Mouse (Mus musculus) heart, adult 8-10 months (tissue): ENCODE results near the gene Pecam1. TPM values are rescaled to one million over a fixed set of nuclear protein-coding genes. Genes with fewer than 3 reads are reported as not detected.
"Not testable (repeated sequence)": the region's sequence is repeated elsewhere in the genome, so short reads cannot be mapped to it uniquely, and the experiment has no call there.

Source experiments
- DNase-seq: peaks from one replicate; pipeline ENCODE4 v3.0.0; 2022; ENCODE audit warnings: low spot score
- total RNA-seq, 4 experiments: library from RNA; stranded (reverse); gene quantifications; 2 replicates each; pipeline ENCODE4 v1.2.4; 2022

Gene Pecam1
- total RNA-seq, 4 experiments from 2014 or later = 97.3 to 119 (median 109) TPM

DNA sequence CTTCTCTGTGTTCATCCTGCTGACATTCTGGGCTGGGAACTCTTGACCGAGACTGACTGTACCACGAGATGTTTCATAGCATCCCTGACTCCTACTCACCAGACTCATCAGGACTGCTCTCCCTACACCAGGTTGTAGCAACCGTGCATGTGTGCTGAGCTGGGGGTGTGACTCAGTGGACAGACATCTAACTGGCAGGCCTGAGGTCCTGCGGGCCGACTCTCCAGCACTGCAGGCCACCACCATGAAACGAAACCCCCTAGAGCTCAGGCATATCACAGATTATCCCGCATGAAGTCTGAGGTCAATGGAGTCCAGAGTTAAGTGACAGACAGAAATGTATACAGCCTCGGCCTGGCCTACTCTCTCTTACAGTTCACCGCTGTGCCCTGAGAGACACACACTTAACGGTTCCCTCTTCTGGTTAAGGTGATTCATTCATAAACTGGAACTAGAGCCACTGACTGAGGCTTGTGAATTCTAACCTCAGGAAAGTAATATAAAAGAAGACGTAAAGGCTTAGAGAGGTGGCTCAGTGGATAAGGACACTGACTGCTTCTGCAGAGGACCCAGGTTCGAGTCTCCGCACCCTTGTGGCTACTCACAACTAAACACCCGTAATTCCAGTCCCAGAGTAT lies 83.8 kb downstream of the Pecam1 start:
- no peak for DNase-seq

DNA sequence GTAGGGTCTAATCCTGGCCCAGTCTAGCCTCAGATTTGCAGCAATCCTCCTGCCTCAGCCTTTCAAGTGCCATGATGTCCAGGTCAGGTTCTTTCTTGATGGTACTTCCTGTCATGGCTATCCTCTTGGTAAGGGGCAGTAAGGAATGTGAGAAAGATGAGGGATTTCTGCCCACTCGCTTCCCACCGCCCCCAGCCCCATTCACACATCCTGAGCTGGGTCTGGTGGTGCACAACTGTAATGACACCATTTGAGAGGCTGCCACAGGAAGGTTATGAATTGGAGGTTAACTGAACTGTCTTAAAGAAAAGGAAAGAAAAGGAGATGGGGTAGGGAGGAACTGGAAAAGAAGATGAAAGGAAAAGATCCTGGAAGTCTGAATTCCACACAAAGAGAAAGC lies 84.6 kb downstream of the Pecam1 start:
- DNase-seq = no peak

DNA sequence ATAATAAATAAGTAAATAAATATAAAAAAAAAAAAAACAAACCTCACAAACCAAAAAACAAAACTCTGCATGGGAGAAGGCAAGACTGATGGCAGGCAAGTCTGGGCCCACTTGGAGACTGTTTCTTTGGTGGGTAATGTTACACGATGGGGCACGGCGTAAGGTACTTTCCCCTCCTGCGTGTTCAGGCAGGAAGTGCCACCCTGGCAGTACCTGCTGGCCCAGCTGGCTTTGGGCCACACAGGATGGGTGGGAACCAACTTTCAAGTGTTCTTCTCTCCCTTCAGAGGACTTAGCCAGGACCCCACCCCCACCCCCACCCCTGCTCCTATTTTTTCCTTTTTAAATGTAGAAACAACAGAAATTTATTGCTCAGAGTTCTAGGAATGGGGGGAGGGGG lies 85.1 kb downstream of the Pecam1 start:
- no peak for DNase-seq

DNA sequence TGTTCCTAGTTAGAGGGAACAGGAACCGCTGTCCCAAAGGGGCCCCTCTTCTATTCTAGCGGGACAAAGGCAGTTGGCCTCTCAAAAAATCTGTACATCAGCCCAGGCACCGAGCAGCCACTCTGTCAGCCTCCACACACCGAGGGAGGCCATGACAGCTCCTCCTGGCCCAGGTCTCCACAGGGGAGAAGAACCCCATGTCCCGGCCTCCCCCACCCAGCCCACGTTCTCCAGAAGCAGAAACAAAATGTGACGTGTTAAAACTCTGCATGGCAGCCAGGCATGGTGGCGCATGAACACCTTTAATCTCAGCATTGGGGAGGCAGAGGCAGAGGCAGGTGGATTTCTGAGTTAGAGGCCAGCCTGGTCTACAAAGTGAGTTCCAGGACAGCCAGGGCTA lies 85.7 kb downstream of the Pecam1 start:
- DNase-seq = no peak

DNA sequence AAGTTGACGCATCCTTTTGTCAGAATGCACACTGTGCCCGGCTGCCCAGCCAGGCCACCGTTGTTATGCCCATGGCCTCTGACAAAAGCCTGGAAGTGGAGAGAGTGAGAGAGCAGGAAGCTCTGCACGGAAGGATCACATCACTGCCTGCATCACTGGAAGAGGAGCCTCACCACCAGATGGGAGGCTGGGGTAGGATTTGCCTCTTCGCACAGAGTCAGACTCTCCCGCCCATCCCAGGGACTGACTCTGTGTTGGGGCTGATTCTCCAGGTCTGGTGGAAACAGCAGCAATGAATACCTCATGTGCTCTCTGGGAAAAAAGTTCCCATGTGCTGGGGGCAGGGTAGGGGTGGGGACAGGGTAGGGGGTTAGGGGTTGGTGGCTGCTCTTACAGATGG lies 86.6 kb downstream of the Pecam1 start:
- no peak for DNase-seq

DNA sequence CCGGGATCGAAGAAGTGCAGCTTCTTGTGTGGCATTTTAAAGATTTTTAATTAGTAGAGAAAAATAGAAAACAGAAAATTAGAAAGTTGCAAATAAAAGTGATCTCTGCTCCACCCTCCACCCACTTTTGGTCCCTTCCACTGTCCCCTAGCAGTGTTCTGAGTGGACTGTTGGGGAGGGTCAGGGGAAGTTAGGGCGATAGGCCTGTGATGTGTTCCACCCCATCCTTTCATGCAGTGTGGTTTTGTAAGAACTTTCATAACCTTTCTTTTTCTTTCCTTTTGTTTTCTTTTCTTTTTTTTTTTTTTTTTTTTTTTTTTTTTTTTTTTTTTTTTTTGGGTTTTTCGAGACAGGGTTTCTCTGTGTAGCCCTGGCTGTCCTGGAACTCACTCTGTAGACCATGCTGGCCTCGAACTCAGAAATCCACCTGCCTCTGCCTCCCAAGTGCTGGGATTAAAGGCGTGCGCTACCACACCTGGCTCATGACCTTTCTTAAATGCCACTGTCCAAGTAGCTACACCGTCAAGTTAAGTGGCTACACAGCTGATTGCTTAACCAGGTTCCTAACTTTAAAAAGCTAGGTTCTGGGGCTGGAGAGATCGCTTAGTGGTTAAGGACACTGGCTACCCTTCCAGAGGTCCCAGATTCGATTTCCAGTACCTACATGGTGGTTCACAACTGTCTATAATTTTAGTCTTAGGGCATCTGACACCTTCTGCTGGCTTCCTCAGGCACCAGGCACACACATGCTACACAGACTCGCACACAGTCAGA lies 87.6 kb downstream of the Pecam1 start:
- no peak for DNase-seq

DNA sequence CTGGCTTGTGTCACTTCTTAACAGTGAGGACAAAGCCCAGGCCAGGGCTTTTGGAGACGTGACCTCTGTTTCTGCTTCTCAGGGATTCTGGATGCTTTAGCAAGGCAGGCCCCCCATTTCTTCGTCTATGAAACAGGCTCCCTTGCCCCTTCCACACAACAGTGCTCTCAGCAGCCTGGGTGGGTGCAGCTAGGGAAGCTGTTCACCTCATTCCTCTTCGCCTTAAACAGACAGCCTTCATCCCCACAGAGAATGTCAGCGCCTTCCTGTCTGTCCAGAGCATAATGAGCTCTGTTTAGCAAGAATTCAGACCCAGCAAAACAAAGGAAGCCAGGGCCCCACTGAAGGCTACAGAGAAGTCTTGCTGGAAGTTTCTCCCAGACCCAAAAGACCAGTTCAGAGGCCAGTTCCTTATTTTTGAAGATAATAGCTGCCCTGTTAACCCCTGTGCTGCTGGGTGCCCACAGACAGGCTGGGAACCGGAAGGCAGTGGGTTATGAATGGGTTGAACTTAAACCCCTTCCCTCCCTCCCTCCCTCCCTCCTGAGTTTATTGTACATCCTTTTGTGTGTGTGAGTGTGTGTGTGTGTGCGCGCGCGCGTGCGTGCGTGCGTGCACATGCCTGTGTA lies 89.9 kb downstream of the Pecam1 start:
- peak; percentile 72 for DNase-seq

DNA sequence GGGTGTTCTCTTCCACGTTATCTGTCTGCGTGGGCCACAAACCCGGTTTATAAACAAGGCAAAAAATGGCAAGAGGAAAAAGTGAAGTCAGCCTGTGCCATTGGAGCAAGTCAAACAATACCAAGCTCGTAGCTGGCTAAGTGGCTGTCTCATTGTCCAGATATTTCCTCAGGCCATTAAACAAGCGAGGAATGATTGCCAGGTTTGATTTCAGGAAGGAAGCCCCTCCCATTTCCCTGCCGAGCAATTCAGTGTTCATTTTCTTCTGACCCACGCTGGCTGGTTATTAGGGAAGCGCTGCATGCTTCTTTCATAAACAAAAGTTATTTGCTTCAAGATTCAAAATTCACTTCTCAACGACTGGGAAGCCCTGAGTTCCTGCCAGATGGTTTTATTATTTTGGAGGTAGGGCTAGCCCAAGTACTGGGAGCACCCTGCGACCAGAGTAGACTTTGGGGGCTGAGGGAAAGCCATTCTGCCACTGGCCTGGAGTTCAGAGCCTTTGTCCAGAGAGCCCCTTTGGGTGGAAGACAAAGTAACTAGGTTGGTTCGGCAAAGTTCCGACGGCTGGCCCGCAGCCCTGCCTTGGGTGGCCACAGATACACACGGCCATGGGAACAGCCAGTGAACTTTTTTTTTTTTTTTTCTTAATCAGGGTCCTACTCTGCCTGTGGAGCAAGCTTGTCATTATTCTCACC lies 90.7 kb downstream of the Pecam1 start:
- DNase-seq = peak; percentile 92

DNA sequence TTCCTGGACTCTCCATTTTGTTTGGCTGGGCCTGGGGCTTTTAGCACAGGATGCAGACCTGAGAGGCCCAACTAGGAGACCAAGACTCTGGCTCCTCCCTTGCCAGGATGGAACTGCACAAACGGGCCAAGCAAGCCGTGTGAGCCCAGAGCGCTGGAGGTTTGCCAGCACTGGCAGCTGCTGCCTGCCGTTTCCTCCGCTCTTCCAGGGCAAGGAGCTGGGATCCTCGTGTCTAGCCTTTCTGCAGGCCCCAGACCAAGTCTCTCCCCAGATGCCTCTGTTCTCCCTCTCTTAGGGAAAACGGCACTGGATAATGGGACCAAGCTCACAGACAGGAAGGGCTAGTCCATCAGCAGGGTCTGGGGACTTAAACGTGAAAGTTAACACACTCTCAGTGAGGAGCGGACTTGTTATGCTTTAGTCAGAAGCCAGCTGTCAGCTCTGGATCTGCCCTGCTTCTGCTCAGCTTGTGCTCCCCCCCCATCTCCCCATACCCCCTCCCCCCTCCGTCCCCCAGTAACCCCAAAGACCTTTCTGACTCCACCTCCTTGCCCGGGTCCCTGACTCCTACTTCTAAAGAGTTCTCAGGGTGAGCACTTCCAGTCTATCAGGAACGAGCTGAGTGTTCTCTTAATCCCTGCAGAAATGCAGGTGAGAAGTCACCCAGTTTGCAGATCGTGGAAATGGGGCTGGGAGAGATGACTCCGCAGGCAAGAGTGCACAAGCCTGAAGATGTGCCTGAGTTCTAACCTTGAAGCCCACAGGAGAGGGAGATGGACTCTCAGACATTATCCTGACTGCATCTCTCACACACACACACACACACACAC lies 92.2 kb downstream of the Pecam1 start:
- DNase-seq = peak; percentile 78

DNA sequence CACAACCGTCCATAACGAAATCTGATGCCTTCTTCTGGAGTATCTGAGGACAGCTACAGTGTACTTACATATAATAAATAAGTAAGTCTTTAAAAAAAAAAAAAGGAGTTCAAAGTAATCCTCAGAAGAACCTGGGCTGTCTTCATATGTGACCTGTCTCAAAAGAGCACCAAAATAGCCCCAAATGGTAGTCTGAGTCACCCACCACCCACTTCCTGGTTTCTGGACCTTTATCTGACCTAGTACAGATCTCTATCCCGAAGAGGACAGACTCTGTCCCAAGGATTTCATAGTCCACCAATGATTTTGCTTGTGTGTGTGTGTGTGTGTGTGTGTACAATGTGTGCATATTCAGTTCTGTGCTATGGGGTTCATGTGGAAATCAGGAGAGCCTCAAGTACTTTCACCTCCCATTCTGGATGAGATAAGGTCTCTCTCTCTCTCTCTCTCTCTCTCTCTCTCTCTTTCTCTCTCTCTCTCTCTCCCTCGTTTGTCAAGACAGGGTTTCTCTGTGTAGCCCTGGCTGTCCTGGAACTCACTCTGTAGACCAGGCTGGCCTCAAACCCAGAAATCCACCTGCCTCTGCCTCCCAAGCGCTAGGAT lies 93.4 kb downstream of the Pecam1 start:
- not testable (repeated sequence) for DNase-seq

DNA sequence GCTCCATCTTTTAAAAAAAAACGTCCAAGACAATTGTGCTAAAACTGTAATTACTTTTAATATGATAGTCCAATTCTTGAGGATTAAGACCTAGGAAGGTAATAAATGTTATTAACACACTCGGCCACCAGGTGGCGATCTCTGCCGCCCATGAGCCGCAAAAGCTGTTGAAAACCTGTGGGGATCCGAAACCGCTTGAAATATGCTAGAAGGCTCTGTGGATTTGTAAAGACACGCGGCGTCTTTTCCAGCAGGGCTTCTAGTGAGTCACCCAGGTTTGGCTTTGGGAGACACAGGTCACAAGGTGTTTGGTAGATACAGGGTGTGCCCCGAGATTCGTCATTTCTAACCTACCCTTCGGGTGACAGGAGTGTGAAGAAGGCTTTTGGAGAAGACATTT lies 102.1 kb downstream of the Pecam1 start:
- peak; percentile 84 for DNase-seq

DNA sequence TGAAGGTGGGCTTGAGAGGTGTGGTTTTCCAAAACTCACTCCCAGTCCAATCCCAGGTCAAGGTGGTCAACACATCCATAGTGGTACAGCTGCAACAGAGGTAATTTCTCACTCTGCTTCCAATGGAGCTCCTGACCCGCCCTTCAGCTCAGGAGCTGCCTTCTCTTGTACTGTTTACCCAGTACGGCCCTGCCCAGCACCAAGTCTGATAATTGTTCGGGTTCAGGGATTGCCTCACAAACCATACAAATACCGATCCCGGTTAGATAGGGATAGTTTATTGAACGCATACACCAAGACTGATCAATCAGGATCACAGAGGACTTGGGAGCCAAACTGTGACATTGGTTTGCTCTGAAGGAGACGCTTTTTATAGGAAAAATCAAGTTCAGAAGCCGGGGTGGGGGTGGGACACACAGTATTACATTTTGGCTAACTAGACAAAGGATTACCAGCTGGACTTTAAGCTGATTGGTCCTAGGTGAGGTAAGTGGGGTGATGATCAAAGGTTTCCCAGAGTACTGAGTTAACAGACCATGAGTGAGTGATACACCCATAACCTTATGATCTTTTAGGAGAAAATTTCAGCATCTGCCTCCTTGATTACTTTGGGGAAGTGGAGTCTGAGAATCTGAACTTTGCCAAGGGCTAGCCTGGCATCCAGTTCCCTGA lies 107.3 kb downstream of the Pecam1 start:
- no peak for DNase-seq

DNA sequence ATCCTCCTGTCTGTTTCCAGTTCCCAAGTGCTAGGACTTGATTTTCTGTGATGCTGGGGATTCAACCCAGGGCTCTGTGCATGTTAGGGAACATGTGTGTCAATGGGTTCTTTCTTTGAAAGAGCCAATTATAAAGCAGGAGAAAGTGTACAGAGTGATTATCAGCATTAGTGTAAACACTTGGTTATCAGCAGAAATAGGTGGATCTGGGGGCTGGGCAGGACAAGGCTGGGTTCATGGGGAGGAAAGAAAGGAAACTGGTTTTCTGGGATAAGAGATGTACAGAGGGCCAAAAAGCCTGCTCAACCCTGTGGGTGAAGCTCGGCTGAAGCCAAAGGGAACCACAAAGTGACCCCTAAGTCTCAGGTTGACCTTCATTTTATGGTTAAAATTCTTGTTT lies 108.8 kb downstream of the Pecam1 start:
- no peak for DNase-seq

DNA sequence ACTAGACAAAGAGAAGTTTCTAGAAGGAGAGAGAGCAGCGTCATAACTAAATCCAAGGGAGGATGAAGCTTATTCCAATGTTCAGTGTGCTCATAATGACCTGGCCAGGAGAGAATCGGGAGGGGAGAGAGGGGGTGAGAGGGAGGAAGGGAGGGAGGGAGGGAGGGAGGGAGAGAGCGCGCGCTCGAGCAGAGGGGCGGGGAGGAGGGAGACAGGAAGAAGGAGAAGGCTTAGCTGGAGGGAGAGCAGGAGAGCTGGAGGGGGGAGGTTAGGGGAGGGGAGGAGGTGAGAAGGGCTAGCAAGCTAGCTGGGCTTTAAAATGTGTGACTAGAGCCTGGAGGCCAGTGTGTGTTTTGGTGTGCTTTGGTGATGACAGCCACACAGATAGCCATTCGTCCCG lies 110.4 kb downstream of the Pecam1 start:
- DNase-seq = no peak

DNA sequence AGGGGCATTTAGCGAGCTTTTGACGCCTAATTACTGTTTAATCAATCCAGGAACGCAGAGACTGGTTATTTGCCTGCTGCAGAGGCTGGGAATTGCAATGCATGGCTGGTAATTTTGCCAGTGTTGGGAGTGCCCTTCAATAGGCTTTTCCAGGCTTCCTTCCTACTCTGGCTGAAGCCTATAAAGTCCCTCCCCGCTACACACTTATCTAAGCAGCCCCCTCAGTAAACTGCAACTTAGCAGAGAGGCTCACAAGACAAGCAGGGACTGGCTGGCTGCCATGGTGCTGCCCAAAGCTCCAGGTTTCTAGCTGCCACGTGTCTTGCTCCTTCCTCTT lies 111.1 kb downstream of the Pecam1 start:
- DNase-seq = no peak

DNA sequence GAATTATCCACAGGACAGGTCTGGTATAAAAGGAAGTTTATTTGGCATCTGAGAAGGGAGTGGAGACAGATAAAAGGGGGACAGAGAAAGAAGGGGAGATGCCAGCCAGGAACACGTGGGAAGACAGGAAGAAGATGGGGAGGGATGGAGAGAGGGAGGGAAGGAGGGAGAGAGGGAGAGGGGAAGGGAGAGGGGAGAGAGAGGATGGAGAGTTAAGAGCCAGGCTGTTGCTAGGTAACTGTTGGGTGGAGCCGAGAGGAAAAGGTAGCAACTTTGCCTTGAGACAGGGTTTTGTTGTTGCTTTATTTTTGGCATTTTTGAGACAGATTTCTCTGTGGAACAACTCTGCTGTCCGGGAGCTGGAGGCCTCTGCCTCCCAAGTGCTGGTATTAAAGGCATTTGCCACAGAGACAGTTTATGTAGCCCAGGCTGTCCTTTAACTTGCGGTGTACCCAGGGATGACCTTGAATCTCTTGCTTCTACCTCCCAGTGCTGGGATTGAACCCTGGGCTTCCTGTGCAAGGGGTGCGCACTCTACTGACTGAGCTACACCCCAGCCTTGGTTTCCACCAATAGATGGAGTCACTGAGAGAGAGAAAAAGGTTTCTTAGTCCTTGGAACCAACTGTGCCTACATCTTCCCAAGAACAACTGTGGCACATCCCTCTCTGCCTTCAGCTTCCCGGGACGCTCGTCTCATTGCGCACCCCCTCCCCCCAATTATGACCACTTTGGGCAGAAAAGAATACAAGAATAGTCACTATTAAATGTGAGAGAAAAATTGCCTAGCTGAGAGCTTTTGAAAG lies 111.7 kb downstream of the Pecam1 start:
- no peak for DNase-seq

DNA sequence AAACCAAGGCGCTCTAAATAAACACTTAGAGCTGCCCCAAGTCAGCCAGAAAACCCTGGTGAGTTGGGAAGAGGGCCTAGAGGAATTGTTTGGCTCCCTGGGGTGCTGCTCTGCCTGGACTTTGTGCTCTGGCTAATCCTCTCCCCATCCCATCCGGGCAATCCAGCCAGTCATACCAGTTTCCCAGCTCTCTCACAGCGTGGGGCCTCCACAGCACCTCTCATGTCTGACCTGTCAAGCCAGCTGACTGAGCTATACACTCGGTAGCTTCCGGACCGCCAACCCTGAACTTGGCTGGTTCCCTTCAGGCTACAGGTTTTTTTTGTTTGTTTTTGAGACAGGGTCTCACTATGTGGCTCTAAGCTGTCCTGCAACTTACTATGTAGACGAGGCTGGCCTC lies 112.7 kb downstream of the Pecam1 start:
- no peak for DNase-seq

DNA sequence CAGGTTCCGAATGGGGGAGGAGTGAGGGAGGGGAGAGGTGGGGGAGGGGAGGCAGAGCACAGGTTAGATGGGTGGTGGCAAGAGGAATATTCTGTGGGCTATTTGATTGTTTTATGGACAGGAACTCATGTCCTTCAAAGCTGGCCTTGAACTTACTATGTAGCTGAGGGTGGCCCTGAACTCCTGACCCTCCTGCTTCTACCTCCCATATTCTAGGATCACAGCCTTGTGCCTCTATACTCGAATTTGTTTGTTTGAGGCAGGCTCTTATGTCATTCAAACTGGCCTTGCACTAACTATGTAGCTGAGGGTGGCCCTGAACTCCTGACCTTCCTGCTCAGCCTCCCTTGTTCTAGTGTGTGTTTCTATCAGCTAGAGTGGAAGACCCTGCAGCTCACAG lies 114.5 kb downstream of the Pecam1 start:
- DNase-seq = no peak

DNA sequence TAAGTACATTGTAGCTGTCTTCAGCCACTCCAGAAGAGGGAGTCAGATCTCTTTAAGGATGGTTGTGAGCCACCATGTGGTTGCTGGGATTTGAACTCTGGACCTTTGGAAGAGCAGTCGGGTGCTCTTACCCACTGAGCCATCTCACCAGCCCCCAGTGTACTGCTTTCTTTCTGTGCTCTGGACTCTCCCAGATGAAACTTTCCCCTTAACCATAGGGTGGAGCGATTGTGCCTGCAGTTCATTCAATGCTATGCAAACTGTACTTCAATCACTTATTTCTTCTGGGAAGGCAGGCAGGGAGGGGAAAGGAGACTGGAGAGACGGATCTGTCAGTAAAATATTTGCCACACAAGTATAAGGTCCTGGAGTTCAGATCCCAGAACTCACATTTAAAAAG lies 116.3 kb downstream of the Pecam1 start:
- DNase-seq = not testable (repeated sequence)

DNA sequence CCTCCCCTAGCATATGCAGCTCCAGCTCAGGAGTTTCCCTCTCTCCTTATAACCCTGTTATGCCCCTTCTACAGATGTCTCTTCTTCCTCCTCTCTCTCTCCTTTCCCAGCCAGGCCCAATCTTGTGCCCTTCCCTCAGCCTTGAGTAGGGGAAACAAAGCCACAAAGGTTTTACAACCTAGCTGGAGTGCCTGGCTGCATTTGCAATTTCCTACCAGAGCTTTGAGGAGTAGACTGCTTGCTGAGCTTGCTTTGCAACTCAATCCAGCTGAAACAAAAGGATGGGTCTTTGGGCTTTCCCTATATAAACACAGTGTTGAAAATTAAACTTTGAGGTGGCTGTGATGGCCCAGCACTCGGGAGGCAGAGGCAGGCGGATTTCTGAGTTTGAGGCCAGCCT lies 117.0 kb downstream of the Pecam1 start:
- no peak for DNase-seq
